Mouse (Mus musculus): ENCODE results near the gene Tmem40.

The Tmem40 gene

GRCm38 (mm10) chr6:115761995-115762756 is at the start of gene Tmem40:
Gene Tmem40 (minus strand): TSS chr6:115762410.
- peak; percentile 50 for DNase-seq (ENCODE audit: low read depth, low spot score)

DNA sequence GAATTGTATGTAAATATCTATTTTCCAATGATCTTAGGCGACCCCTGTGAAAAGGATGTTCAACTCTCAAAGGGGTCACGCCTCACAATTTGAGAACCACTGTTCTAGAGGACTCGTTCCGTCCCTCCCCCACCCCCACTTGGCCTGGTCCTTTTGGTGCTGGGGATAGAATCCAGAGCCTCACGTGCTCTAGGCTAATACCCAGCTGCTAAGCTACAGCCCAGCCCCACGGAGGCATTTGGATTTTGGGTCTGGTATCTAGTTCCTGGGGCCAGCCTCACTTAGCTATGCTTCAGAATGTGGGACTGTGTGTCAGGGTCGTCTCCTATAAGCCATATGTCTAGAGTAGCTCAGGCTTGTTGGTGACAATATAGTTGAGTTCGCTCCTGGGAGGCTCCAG is 49.4 kb upstream of the Tmem40 start:
- DNase-seq (ENCODE audit: low read depth, low spot score), result no peak

- DNase-seq (ENCODE audit: low read depth, low spot score), result peak; percentile 95
Observed at GRCm38 (mm10) chr6:115808488-115809231, 46.5 kb upstream of the Tmem40 start, which contains the start of gene Rpl32. Gene Rpl32 (minus strand): TSS chr6:115808747.

GRCm38 (mm10) chr6:115808196-115808487 is 45.9 kb upstream of the Tmem40 start:
- DNase-seq (ENCODE audit: low read depth, low spot score), result no peak

DNA sequence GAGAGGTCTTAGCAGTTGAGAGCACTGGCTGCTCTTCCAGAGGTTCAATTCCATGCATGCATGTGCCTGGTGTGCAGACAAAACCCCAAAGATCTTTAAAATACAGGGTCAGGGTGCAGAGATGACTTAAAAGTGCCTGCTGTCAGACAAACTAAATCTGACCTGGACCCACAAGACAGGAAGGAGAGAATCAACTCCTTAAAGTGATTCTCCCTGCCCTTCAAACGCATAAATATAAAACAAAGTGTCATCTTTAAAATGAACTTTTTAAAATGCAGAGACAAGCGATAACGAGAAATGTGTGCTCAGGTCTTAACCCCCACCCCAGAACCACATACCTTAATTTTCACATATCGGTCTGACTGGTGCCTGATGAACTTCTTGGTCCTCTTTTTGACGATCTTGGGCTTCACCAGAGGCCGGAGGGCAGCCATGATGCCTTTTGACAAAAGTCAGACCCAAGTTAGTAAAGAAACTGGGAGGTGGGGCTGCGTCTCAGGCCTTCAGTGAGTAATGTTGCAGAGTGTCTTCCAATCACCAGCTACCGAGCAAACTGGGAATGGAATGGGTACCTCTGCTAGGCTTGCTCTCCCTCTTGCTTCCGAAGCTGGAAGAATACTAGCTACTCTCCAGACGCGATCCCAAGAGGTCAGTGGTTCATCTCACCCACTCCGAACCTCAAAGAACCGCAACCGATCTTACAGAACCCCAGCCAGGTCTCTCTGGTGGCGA is 45.4 kb upstream of the Tmem40 start:
- no peak for DNase-seq (ENCODE audit: low read depth, low spot score)

DNA sequence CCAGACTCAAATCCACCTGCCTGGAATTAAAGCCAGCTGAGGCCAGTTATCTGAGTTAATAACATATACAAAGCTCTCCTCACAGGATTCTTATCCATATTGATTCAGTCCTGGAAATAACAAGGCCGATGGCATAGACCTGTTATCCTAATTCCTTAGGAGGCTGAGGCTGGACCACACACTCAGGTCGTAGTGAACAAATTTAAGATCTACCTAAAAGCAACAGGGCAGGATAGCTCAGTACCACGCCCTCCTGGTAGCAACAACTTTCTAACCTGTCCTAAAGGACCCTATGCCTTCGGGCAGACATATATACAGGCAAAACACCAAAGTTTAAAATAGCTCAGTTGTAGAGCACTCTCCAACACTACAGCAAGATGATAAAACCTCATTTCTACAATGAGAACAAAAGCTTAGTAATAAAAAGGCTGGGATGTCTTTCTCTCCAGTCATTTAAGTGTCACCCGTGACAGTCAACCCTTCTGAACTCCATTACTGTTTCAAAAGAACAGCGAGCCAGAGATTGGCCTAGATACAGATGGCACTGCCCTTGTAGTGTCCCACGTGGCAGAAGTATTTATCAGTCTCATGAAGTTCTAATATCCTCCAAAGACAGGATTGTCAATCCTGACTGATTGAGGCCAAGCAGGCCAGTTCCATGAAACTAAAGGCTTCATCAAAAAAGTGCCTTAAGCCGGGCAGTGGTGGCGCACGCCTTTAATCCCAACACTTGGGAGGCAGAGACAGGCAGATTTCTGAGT is 42.4 kb upstream of the Tmem40 start:
- no peak for DNase-seq (ENCODE audit: low read depth, low spot score)

DNA sequence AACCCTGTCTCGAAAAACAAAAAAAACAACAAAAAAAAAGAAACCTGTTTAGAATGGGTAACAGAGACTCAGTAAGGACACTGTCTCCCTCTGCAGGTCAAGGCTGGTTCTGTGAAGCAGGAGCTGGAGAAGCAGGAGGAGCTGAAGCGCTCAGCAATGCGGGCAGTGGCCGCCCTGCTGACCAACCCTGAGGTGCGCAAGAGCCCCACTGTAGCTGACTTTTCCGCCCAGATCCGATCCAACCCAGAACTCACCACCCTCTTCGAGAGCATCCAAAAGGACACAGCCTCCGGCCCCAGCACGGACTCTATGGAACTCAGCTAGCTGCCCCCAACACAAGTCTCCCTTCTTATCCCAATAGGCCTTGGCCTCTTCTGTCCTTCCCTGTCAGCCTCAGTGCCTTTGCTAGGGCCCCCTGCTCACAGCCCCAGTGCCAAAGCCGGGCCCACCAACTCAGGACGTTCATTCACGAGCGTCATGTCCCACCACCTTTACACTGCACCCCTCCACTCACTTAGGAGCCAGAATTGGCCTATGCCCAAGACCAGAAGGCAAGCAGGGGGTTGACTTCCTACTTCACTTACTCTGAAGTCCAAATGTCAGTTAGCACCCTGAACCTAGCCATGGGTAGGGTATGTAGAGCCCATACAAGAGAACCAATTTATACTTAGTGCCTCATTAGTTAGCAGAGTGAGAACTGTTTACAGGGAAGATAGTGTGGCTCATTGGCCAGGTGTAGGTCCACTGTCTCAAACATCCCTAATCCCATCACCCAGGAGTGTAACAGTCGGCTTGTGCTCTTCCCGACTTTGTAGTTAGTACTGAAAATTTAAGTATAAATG is 41.6 kb upstream of the Tmem40 start:
- peak; percentile 47 for DNase-seq (ENCODE audit: low read depth, low spot score)

DNA sequence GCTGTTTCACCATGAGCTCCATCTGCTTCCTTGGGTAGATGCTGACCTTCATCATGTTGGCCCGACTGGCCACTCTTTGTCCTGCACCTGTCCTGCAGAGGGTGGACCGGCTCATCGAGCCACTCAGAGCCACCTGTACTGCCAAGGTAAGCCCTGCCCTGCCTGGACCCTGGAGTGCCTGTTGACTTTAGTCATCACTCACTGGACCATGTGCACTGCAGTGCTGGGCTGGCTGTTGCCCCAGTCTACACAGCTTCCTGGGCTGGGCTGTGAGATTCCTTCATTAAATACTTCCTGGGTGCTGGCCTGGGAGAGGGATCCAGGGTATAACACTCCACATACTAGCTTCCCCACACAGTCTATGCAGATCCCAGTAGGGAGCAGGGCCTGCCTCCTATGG is 39.6 kb upstream of the Tmem40 start:
- DNase-seq (ENCODE audit: low read depth, low spot score), result no peak

- no peak for DNase-seq (ENCODE audit: low read depth, low spot score)
Observed at GRCm38 (mm10) chr6:115792691-115793215, 30.5 kb upstream of the Tmem40 start.

DNA sequence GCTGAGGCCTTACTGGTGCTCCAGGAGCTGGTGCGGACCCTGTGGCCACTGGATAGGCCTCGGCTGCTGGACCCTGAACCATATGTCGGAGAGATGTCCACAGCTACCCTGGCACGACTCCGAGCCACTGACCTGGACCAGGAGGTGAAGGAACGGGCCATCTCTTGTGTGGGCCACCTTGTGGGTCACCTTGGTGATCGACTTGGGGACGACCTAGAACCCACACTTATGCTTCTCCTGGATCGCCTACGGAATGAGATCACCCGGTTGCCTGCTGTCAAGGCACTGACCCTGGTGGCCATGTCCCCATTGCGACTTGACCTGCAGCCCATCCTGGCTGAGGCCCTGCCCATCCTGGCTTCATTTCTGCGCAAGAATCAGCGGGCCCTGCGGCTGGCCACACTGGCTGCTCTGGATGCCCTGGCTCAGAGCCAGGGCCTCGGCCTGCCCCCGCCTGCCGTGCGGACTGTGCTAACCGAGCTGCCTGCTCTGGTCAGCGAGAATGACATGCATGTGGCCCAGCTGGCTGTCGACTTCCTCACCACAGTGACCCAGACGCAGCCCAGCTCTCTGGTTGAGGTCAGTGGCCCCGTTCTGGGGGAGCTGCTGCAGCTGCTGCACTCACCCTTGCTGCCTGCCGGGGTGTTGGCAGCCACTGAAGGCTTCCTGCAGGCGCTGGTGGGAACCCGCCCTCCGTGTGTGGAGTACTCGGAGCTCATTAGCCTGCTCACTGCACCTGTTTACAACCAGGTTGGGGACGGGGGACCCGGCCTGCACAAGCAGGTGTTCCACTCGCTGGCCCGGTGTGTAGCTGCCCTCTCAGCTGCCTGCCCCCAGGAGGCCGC is 29.9 kb upstream of the Tmem40 start:
- DNase-seq (ENCODE audit: low read depth, low spot score), result no peak

GRCm38 (mm10) chr6:115791016-115791415 is 28.8 kb upstream of the Tmem40 start:
- no peak for DNase-seq (ENCODE audit: low read depth, low spot score)

DNA sequence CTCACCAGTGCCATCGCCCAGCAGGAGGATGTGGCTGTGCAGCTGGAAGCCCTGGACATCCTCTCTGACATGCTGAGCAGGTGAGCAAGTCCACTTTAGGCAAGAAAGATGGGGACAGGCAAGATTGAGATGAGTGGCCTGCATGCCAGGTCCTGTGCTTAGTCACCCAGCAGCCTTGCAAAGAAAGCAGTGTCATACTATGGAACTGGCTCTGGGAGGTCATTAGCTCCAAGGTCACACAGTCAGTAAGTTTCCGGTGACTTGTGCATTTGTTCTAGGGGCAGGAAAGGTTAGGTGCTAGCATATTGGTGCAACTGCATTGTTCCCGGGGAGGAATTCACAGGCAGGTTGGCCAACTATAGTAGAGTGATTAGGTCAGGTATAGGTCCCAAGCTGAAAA is 20.6 kb upstream of the Tmem40 start:
- no peak for DNase-seq (ENCODE audit: low read depth, low spot score)

- DNase-seq (ENCODE audit: low read depth, low spot score), result no peak
Observed at GRCm38 (mm10) chr6:115776363-115776762, 14.2 kb upstream of the Tmem40 start.

GRCm38 (mm10) chr6:115775838-115776237 is 13.6 kb upstream of the Tmem40 start:
- no peak for DNase-seq (ENCODE audit: low read depth, low spot score)

DNA sequence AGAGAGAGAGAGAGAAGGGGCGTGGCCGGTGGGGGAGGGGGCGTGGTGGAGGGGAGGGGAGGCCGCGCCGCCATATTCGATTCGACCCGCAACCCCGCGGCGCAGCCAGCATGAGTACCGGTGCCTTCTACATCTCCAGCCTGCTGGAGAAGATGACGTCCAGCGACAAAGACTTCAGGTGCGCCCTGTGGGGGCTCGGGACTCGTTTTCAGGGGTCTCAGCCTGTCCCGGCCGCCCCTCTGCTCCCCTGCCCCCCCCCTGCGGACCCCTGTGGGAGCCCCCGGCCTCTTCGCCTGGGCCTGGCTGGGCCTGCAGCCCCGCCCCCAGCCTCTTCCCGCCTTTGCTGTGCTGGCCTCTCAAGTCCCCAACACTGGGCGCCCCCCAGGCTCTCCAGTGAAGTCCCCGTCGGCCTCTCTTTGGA is 12.3 kb upstream of the Tmem40 start, which contains the start of gene Cand2:
Cand2 (plus strand) TSS at position 38 of the 421 bp plus-strand sequence.
- no peak for DNase-seq (ENCODE audit: low read depth, low spot score)

- DNase-seq (ENCODE audit: low read depth, low spot score), result no peak
Observed at GRCm38 (mm10) chr6:115773966-115774413, 11.8 kb upstream of the Tmem40 start.

DNA sequence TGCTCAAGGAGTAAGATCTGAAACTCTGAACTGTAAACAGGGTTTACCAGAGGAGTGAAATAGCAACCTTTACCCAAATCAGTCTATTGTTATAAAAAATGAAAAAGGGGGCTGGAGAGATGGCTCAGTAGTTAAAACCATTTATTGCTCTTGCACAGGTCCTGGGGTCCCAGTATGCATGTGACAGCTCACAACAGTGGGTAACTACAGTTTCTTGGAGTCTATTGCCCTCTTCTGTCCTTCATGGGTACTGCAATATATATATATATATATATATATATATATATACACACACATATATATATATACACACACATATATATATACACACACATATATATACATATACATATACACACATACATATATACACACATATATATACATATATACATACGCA is 10.4 kb upstream of the Tmem40 start:
- DNase-seq (ENCODE audit: low read depth, low spot score), result no peak

GRCm38 (mm10) chr6:115772201-115772600 is 10.0 kb upstream of the Tmem40 start:
- no peak for DNase-seq (ENCODE audit: low read depth, low spot score)

DNA sequence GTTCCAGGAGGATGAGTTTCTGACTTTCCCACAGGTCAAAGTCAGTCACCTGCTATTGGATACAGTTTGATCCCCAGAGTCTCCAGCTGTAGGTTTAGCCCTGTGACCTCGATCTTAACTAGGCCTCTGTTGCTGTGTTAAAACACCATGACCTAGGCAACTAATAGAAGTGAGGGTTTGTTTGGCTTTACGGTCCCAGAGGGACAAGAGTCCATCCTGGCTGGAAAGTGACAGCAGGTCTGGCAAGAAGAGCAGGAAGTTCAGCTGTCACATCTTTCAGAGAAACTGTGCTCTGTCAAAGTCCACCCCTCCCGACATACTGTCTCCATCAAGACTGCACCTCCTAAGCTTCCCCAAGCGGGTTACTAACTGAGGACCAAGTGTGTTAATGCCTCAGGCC is 8.6 kb upstream of the Tmem40 start:
- DNase-seq (ENCODE audit: low read depth, low spot score), result no peak

All from telencephalon, adult 2 months (tissue).